Mouse (Mus musculus) skeletal muscle tissue, postnatal 0 days (tissue): ENCODE data around the gene Cyp4a12b. TPM values are rescaled to one million over a fixed set of nuclear protein-coding genes. Genes with fewer than 3 reads are reported as not detected.

Experiments
- polyA plus RNA-seq: library from polyadenylated mRNA; unstranded; fragments of >200 nt; fragmentation: Nextera tagmentation; extraction: Ambion mirVana; gene quantifications from 2 replicates; pipeline ENCODE4 v1.2.1, GENCODE M21; 2015

The Cyp4a12b gene
- polyA plus RNA-seq: not detected in 2 replicates

DNA sequence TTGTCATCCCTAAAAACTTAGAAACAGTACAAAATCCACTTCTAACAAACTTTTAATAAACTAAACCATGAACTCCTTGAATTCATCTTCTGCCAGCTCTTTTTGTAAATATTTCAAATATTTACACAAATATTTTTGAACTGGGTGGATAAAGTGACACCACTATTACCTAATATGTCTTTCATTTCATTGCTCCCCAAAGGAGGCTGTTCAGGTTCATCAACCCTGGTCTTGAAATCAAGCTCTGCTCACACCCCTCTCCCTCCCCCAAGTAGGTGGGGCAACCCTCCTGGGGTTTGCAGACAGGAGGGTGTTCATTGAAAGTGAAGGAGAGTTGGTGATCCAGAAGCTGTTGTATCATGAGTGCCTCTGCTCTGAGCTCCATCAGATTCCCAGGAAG, at the start of gene Cyp4a12b:
Gene Cyp4a12b, plus strand, starts transcription at position 301 of the 400 bp plus-strand sequence.

DNA sequence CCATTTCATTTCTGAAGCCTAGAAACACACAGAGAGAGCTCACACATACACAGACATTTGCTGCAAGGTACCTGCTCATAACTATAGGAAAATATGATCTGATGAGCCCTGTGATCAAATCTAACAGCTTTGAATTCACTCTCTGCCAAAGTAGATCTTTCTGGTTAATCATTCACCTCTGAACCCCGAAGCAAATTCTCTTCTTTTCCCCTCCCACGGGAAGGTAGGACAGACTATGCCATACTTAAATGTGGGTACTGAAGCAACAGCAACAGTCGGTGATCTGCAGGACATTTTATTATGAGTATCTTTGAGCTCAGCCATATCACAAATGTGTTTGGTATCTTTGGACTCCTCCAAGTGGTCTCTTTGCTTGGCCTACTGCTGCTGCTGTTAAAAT, 40.9 kb downstream of the Cyp4a12b start, which contains the start of gene Cyp4a30b:
Gene Cyp4a30b, plus strand, starts transcription at position 301 of the 400 bp plus-strand sequence.

Other genes starting within 250 kb of the Cyp4a12b start
- not detected in 2 replicates for gene Cyp4a29, start 169.5 kb upstream of the Cyp4a12b start, polyA plus RNA-seq
- gene Cyp4a12a, start 112.6 kb upstream of the Cyp4a12b start, polyA plus RNA-seq: not detected in 2 replicates
- not detected in 2 replicates for gene Cyp4a30b, start 41.0 kb downstream of the Cyp4a12b start, polyA plus RNA-seq
- gene Cyp4a14, start 84.5 kb downstream of the Cyp4a12b start, polyA plus RNA-seq: 0.28 and 0.51 TPM in 2 replicates
- gene Cyp4a10, start 106.6 kb downstream of the Cyp4a12b start, polyA plus RNA-seq: 0.12 and 0.19 TPM in 2 replicates
- not detected in 2 replicates for gene Cyp4a31, start 152.0 kb downstream of the Cyp4a12b start, polyA plus RNA-seq
- not detected in 2 replicates for gene Cyp4a32, start 189.3 kb downstream of the Cyp4a12b start, polyA plus RNA-seq
- gene Cyp4b1, start 236.1 kb downstream of the Cyp4a12b start, polyA plus RNA-seq: 8.1 and 14.9 TPM in 2 replicates